Mouse (Mus musculus) retina, postnatal 7 days (tissue): ENCODE measurements around the gene Strbp.

Experiments used
- DNase-seq: peaks from one replicate; pipeline ENCODE4 v3.0.0-alpha.2; 2012; ENCODE audit warnings: low read depth, low spot score

The Strbp gene

GRCm38 (mm10) chr2:37703230-37703954, at the start of gene Strbp:
Strbp (minus strand) TSS chr2:37703859.
- peak; percentile 94 for DNase-seq

- no peak for DNase-seq
Observed at GRCm38 (mm10) chr2:37751114-37751513, 47.5 kb upstream of the Strbp start.

- DNase-seq, result no peak
Observed at GRCm38 (mm10) chr2:37749323-37749722, 45.7 kb upstream of the Strbp start.

DNA sequence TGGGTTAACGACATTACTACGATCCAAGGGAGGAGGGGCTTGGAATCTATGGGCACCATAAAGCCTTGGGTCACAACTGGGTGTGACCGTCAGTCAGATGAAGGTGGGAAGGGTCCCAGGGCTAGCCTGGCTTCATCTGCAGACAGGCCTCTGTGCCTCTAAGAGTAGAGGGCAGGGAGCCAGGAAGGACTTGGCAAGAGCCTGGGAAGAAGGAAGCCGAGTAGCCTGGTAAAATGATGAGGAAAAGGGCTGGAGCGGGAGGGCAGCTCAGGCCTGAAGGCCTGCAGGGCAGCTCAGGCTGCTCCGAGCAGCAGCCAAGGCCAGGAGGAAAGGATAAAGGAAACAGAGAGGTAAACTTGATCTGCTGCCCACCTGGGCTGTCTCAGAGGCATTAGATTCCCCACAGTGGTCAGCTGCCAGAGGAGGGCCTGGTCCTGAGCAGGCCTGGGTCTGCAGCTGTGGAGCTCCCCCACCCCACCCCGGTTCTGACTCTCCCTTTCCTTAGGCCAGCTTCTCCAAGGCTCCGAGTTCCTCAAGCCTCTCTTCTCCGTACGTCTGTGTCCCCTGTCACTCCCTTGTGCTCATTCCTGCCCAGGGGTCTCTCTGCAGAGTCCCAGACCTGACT, 44.9 kb upstream of the Strbp start:
- DNase-seq, result no peak

DNA sequence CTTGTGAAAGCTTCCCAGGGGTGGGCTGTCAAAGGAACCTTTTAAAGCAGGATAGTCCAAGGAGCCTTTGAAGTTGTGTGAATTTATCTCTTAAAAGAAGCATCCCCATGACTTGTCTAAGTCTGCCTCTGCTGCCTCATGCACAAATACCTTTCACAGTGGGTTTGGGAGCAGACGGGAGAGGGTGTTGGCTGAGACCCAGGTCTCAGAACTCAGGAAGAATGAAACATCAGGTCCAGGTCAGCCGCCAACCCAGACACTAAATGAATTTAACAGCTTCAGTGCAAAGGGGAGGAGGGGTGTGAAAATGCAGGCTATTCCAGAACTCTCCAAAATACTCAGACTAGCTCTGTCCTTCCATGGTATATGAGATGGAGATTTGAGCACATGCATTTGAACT, 44.2 kb upstream of the Strbp start:
- no peak for DNase-seq

DNA sequence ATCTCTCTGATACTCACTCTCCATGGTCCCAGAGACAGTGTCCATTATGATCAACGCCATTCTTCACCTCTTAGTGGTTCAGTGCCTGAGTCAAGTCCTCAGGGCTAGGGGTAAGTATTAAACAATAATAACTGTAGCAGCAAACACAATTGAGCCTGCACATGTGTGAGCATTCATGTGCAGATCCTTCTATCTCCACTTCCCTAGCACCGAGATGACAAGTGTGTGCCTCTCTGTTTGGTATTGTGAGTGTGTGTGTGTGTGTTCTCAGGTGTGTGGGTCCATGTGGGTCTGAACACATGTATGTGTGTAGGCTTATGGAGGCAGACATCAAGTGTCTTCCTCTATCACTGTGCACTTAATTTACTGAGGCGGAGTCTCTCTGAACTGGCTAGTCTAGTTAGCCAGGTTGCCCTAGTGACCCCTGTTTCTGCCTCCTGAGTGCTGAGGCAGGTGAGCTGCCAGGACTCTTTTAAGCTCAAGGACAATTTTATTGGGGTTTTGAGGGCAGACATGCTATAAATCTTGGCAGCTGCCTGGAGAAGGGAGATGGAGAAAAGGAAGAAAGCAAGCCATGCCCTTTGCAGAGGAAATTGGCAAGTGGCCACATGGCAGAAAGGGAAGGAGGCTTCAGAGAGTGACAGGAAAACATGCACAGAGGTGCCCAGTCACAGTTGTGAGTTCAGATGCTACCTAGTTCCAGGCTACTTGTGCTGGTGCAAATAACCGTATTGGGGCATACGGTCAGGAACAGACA, 42.8 kb upstream of the Strbp start:
- DNase-seq, result no peak

DNA sequence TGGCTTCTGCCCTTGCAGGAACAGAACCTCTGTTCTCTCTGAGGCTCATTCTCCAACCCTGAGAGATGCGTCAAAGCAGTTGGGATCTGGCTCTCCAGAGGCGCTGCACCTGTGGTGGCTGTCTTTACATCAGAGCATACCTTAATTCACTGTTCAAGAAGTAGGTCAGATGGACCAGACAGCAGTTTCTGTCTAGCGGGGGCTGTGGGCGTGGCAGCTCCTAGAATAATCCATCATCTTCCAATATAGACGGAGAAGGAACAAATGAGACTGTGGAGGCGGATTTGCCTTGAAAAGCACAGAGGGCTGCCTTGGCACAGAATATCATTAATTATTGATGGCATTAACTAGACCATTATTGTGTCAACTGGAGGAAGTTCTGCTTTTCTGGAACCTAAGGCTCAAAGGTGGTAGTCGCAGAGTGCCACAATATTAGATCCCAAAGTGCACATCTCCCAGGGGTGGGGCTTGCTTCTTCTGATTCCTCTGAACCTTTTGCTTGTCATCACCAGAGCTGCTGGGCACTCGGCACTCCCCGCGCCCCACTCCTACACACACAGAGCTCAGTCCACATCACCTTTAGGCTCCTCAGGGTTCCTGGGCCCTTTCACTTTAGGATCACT, 41.2 kb upstream of the Strbp start:
- DNase-seq, result no peak

- DNase-seq, result no peak
Observed at GRCm38 (mm10) chr2:37741806-37742554, 38.3 kb upstream of the Strbp start.

GRCm38 (mm10) chr2:37735807-37736188, 32.1 kb upstream of the Strbp start:
- no peak for DNase-seq

DNA sequence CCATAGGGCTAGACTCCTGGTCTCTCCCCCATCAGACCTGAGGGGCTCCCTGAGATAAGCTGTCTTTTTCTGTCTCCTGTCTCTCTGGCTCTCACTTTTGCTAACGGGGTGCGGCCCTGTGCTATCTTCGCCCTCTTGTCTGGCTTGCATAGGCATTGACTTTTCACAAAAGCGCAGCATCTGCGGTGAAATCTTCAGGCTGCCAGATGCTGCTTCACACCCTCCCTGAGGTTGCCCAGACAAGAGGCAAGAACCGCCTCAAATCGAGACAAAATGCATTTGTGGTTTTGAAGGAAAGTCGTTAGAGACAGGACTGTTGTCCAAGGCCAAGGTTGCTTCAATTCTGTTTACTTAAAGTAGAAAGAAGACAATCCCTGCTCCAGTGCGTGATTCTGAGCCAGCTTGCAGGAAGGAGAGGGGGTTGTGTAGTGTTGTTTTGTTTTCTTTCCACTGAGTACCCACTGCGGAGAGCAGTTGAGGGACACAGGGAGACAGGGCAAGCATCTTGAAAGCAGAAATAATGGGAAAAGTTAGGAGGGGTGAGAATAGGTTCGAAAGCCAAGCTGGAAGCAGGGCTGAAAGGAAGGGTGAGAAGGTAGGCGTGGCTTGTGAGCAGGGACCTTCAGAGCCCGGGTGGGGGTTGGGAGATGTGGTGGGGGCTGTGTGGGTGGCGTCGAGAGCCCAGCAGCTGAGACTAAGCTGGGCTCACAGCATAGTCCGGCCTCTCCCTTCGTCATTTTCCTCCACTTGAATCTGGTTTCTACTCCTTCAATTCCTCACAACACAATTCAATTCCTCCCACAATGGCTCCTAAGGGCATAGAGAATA, 31.5 kb upstream of the Strbp start:
- DNase-seq, result no peak

GRCm38 (mm10) chr2:37731241-37731801, 27.7 kb upstream of the Strbp start:
- DNase-seq, result no peak

- no peak for DNase-seq
Observed at GRCm38 (mm10) chr2:37724231-37724630, 20.6 kb upstream of the Strbp start.

GRCm38 (mm10) chr2:37723501-37724090, 19.9 kb upstream of the Strbp start:
- no peak for DNase-seq

DNA sequence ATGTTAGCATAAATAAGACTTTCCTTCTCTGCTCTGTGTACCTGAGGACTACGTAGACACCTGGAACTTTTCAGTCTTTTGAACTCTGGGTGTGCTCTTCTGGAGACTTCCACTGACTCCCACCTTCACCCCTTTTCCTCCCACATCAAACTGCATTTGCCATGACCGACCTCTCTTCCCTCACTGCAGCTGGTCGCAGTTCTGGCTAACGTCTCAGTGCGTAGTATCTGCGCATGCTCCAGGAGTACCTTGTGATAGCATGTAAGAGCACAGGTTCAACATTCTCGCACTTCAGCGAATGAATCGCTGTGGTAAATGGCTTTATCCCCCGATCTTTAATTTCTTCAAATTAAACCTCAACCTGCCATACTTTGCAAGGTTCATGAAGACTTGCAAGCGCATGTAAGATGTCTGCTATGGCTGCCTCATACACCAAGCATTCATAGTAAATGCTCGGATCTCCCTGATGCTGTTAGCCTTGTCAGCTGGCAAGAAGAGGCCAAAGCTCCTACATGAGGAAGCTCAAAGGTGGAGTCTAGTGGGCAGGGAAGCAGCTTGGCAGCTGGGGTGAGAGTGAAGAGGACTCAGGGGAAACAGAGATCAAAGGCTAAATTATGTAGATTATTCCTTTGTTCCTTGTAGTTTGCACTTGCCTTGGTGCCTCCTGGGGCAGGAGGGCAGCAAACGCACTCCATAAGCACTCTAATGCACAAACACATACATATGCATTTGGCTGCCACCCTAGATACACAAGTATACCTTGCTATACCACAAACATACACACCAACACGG, 19.2 kb upstream of the Strbp start:
- DNase-seq, result no peak

GRCm38 (mm10) chr2:37716266-37716665, 12.6 kb upstream of the Strbp start:
- no peak for DNase-seq

- DNase-seq, result no peak
Observed at GRCm38 (mm10) chr2:37715364-37715763, 11.7 kb upstream of the Strbp start.

DNA sequence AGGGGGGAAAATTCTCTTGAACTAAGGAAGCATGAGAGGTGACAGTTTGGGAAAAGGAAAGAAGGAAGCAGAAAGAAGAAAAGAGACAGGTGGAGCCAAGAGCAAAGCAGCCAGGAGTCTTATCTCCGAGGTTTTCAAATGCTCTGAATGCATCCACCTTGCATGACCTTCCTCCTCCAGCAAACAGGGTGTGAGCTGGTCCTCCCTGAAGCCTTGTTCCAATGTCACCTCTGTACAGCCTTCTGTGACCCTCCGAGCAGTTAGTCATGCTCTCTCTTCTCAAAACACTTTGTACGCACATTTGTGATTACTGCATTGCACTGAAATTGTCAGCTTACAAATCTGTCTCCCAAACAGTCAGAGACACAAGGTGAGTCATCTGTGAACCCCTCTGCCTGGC, 9.4 kb upstream of the Strbp start:
- DNase-seq, result no peak

- no peak for DNase-seq
Observed at GRCm38 (mm10) chr2:37708835-37709234, 5.2 kb upstream of the Strbp start.

DNA sequence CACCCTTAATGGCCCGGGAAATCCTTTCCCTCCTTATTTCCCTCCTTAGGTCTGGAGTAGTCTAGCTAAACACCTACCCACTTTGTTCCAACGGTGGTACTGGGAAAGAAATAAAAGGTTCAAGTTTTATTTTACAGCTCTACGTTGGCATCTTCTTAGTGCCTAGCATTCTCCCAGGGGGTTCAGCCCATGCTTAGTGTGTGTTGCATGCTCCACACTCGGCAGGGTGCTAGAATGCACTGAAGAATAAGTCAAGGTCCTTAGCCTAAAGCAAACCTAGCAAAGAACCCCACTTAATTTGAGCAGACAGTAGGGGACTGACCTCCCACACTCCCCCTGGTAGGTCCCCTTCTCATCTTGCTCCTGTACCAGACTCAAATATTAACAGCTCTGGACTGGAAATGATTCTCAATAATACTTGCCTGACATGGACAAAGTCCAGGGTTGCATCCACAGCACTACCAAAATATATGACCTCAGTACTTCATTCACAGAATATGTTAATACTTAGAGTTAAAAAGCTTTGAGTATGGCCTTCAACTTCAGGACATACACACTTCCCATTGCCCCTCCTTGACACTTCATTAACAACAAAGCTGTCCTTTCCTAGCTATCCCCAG, 592 bp upstream of the Strbp start:
- no peak for DNase-seq
